Mouse (Mus musculus) bone marrow, adult 2 months (tissue): ENCODE results near the gene Opa1.

Experiments
- CTCF ChIP-seq: fragments of 200-500 bp; IDR thresholded peaks from 2 replicates; pipeline ENCODE4 v1.5.1; 2011; ENCODE audit warnings: low read length, control low read depth; ENCODE audit not compliant: control insufficient read depth, insufficient read depth
- POLR2A ChIP-seq: fragments of 200-500 bp; IDR thresholded peaks from 2 replicates; pipeline ENCODE4 v1.6.1; 2011; ENCODE audit warnings: low read depth, mild to moderate bottlenecking, control low read depth, low read length, borderline replicate concordance; ENCODE audit not compliant: control insufficient read depth

- no peak for TF ChIP-seq POLR2A
- no peak for TF ChIP-seq CTCF
These were observed 42.5 kb upstream of the Opa1 start for GRCm38 (mm10) chr16:29536411-29537204.
